Mouse (Mus musculus) MEL (cell line): ENCODE measurements around the gene Fabp7. TPM values are rescaled to one million over a fixed set of nuclear protein-coding genes. Genes with fewer than 3 reads are reported as not detected.

Source experiments
- DNase-seq: peaks from one replicate; pipeline ENCODE4 v3.0.0; 2011; ENCODE audit warnings: low read depth, low spot score
- H3K27ac ChIP-seq: 2 replicates; pipeline ENCODE4 v1.5.1; 2012; ENCODE audit warnings: low read depth, mild to moderate bottlenecking, control low read depth, low read length, moderate library complexity; ENCODE audit not compliant: control insufficient read depth
- H3K27me3 ChIP-seq, 2 experiments: fragments of 150-350 bp in 1 of 2; sonication (generic) in 1 of 2; 2 replicates each; pipeline ENCODE4 v1.6.1; 2012; ENCODE audit warnings: low read length in 2 of 2, mild to moderate bottlenecking in 2 of 2, improper control_type of control experiment in 1 of 2, moderate library complexity in 1 of 2; ENCODE audit not compliant: insufficient read depth in 2 of 2, control insufficient read depth in 1 of 2
- H3K36me3 ChIP-seq, 2 experiments: 2 replicates each; pipeline ENCODE4 v1.6.1; 2012 to 2014; ENCODE audit warnings: low read length in 2 of 2, improper control_type of control experiment in 1 of 2, inconsistent platforms in 1 of 2, mild to moderate bottlenecking in 1 of 2; ENCODE audit not compliant: insufficient read depth in 2 of 2, control insufficient read depth in 1 of 2
- H3K4me1 ChIP-seq, 2 experiments: fragments of 150-350 bp in 1 of 2; sonication (generic) in 1 of 2; 2 replicates each; pipeline ENCODE4 v1.6.1; 2012; ENCODE audit warnings: low read length in 2 of 2, improper control_type of control experiment in 1 of 2, mild to moderate bottlenecking in 1 of 2; ENCODE audit not compliant: insufficient read depth in 2 of 2, control insufficient read depth in 1 of 2
- H3K4me3 ChIP-seq, 2 experiments: fragments of 150-350 bp in 1 of 2; sonication (generic) in 1 of 2; 2 replicates each; pipeline ENCODE4 v1.5.1; 2012; ENCODE audit warnings: low read depth in 2 of 2, low read length in 2 of 2, mild to moderate bottlenecking in 2 of 2, moderate library complexity in 2 of 2, control low read depth in 1 of 2, improper control_type of control experiment in 1 of 2; ENCODE audit not compliant: control insufficient read depth in 1 of 2, insufficient read depth in 1 of 2
- H3K79me2 ChIP-seq: 2 replicates; pipeline ENCODE4 v1.6.1; 2012; ENCODE audit warnings: mild to moderate bottlenecking, low read length, moderate library complexity; ENCODE audit not compliant: control insufficient read depth, poor library complexity, insufficient read depth
- H3K9ac ChIP-seq: 2 replicates; pipeline ENCODE4 v1.6.1; 2012; ENCODE audit warnings: low read depth, mild to moderate bottlenecking, control low read depth, low read length, moderate library complexity; ENCODE audit not compliant: control insufficient read depth, poor library complexity, severe bottlenecking
- H3K9me3 ChIP-seq: fragments of 150-350 bp; sonication (generic); replicated peaks from 2 replicates; pipeline ENCODE4 v1.6.1; 2012; ENCODE audit warnings: mild to moderate bottlenecking, low read length, improper control_type of control experiment, moderate library complexity; ENCODE audit not compliant: insufficient read depth
- CHD2 ChIP-seq: IDR thresholded peaks from 2 replicates; pipeline ENCODE4 v1.6.1; 2011; ENCODE audit warnings: low read length, improper control_type of control experiment
- E2F4 ChIP-seq: IDR thresholded peaks from 2 replicates; pipeline ENCODE4 v1.6.1; 2011; ENCODE audit warnings: low read depth, low read length, improper control_type of control experiment, borderline replicate concordance
- EP300 ChIP-seq, 2 experiments: IDR thresholded peaks; 2 replicates each; pipeline ENCODE4 v1.6.1; 2011; ENCODE audit warnings: improper control_type of control experiment in 2 of 2, low read length in 2 of 2, low read depth in 1 of 2, mild to moderate bottlenecking in 1 of 2
- GABPA ChIP-seq: IDR thresholded peaks from 2 replicates; pipeline ENCODE4 v1.6.1; 2012; ENCODE audit warnings: low read depth, mild to moderate bottlenecking, inconsistent platforms, low read length, improper control_type of control experiment, moderate library complexity
- GATA1 ChIP-seq: IDR thresholded peaks from 2 replicates; pipeline ENCODE4 v1.6.1; 2011; ENCODE audit warnings: low read depth, low read length, improper control_type of control experiment
- JUND ChIP-seq: IDR thresholded peaks from 2 replicates; pipeline ENCODE4 v1.6.1; 2011; ENCODE audit warnings: low read depth, mild to moderate bottlenecking, improper control_type of control experiment, low read length
- KAT2A ChIP-seq: conservative IDR thresholded peaks from 2 replicates; pipeline ENCODE4 v1.6.1; 2012; ENCODE audit warnings: low read depth, low read length, improper control_type of control experiment, inconsistent platforms
- MAZ ChIP-seq: IDR thresholded peaks from 2 replicates; pipeline ENCODE4 v1.6.1; 2012; ENCODE audit warnings: low read depth, mild to moderate bottlenecking, inconsistent platforms, low read length, improper control_type of control experiment
- MEF2A ChIP-seq: IDR thresholded peaks from 2 replicates; pipeline ENCODE4 v1.6.1; 2014; ENCODE audit warnings: low read depth, mild to moderate bottlenecking, inconsistent platforms, low read length, improper control_type of control experiment; ENCODE audit not compliant: poor library complexity, insufficient replicate concordance, severe bottlenecking; ENCODE audit errors: extremely low read depth
- MXI1 ChIP-seq: IDR thresholded peaks from 2 replicates; pipeline ENCODE4 v1.6.1; 2011; ENCODE audit warnings: mild to moderate bottlenecking, low read depth, low read length, improper control_type of control experiment
- MYB ChIP-seq: IDR thresholded peaks from 2 replicates; pipeline ENCODE4 v1.6.1; 2011; ENCODE audit warnings: mild to moderate bottlenecking, low read depth, low read length, improper control_type of control experiment
- NELFE ChIP-seq: IDR thresholded peaks from 2 replicates; pipeline ENCODE4 v1.6.1; 2011; ENCODE audit warnings: low read depth, low read length, improper control_type of control experiment
- NRF1 ChIP-seq: IDR thresholded peaks from 2 replicates; pipeline ENCODE4 v1.6.1; 2014; ENCODE audit warnings: low read depth, mild to moderate bottlenecking, inconsistent platforms, low read length, improper control_type of control experiment, moderate library complexity; ENCODE audit not compliant: poor library complexity, insufficient read depth, severe bottlenecking
- POLR2A ChIP-seq, 2 experiments: IDR thresholded peaks; 2 replicates each; pipeline ENCODE4 v1.6.1; 2011 to 2012; ENCODE audit warnings: low read length in 2 of 2, mild to moderate bottlenecking in 2 of 2, control low read depth in 1 of 2, improper control_type of control experiment in 1 of 2, low read depth in 1 of 2, moderate library complexity in 1 of 2; ENCODE audit not compliant: control insufficient read depth in 1 of 2, insufficient read depth in 1 of 2, poor library complexity in 1 of 2
- POLR2AphosphoS2 ChIP-seq: IDR thresholded peaks from 2 replicates; pipeline ENCODE4 v1.6.1; 2011; ENCODE audit warnings: low read length, improper control_type of control experiment
- TAL1 ChIP-seq: IDR thresholded peaks from 2 replicates; pipeline ENCODE4 v1.6.1; 2012; ENCODE audit warnings: mild to moderate bottlenecking, inconsistent platforms, low read length, moderate library complexity, mixed read lengths
- USF1 ChIP-seq: IDR thresholded peaks from 2 replicates; pipeline ENCODE4 v1.6.1; 2014; ENCODE audit warnings: low read depth, mild to moderate bottlenecking, inconsistent platforms, low read length, improper control_type of control experiment, moderate library complexity
- ZC3H11A ChIP-seq: IDR thresholded peaks from 2 replicates; pipeline ENCODE4 v1.6.1; 2012; ENCODE audit warnings: low read depth, mild to moderate bottlenecking, inconsistent platforms, low read length, improper control_type of control experiment
- ZKSCAN1 ChIP-seq: IDR thresholded peaks from 2 replicates; pipeline ENCODE4 v1.6.1; 2012; ENCODE audit warnings: low read depth, mild to moderate bottlenecking, inconsistent platforms, low read length, improper control_type of control experiment, moderate library complexity
- ZMIZ1 ChIP-seq: IDR thresholded peaks from 2 replicates; pipeline ENCODE4 v1.6.1; 2012; ENCODE audit warnings: low read depth, mild to moderate bottlenecking, inconsistent platforms, low read length, improper control_type of control experiment, moderate library complexity
- polyA plus RNA-seq, 2 experiments: library from polyadenylated mRNA; stranded (reverse) in 1 of 2; unstranded in 1 of 2; fragments of >175 nt in 1 of 2; fragments of >200 nt in 1 of 2; gene quantifications; 2 replicates each; pipeline versions ENCODE4 v1.2.1 to v1.2.4; 2012; ENCODE audit warnings: low replicate concordance in 2 of 2, low read depth in 1 of 2; ENCODE audit not compliant: insufficient read length in 2 of 2, insufficient read depth in 1 of 2, missing spikeins in 1 of 2
- total RNA-seq: library from RNA; depleted of rRNA; stranded (reverse); fragments of 300-350 nt; gene quantifications from 2 replicates; pipeline ENCODE4 v1.2.3, GENCODE M21; 2012

The Fabp7 gene
- total and polyA plus RNA-seq, 3 experiments = 4.1 to 26.4 TPM; not detected in 1

GRCm38 (mm10) chr10:57745452-57745851 is 39.2 kb upstream of the Fabp7 start:
- Histone ChIP-seq H3K4me3 (no peak overlapping the region), H3K9ac (no peak overlapping the region), H3K36me3 (no peaks in the 10 kb centered on the region), H3K4me1 (no peaks in the 10 kb centered on the region; a peak in 1 of 4 replicates), H3K79me2 (no peaks in the 10 kb centered on the region), H3K27ac (no peak overlapping the region), H3K27me3 (peaks cover 0 to 1% of the 10 kb centered on the region in 2 experiments; a peak in 1 of 4 replicates), H3K9me3 (no peaks in the 10 kb centered on the region)
- TF ChIP-seq ZKSCAN1 = no peak
- TF ChIP-seq TAL1 = no peak
- TF ChIP-seq NRF1 = no peak
- no peak for TF ChIP-seq CHD2
- no peak for TF ChIP-seq POLR2AphosphoS2
- no peak for TF ChIP-seq KAT2A
- no peak for TF ChIP-seq EP300 (IDR thresholded peaks at IDR 0.05; ENCODE audit: low read depth in 1 of 2, low read length in 2 of 2)
- no peak for TF ChIP-seq GATA1
- no peak for TF ChIP-seq E2F4
- TF ChIP-seq MAZ = no peak
- TF ChIP-seq MXI1 = no peak
- TF ChIP-seq ZMIZ1 = no peak
- no peak for TF ChIP-seq POLR2A (IDR thresholded peaks at IDR 0.05; ENCODE audit: control insufficient read depth in 1 of 2, insufficient read depth in 1 of 2, low read depth in 1 of 2, low read length in 2 of 2, poor library complexity in 1 of 2)
- TF ChIP-seq ZC3H11A = no peak
- no peak for TF ChIP-seq MYB
- no peak for TF ChIP-seq JUND
- TF ChIP-seq USF1 = no peak
- no peak for DNase-seq

- no peak overlapping the region for H3K4me3 ChIP-seq
- H3K27me3 ChIP-seq = no peaks in the 10 kb centered on the region
- no peak for DNase-seq
- no peaks in the 10 kb centered on the region for H3K36me3 ChIP-seq
- TF ChIP-seq MEF2A = no peak
- TF ChIP-seq GATA1 = no peak
- TF ChIP-seq NELFE = no peak
- TF ChIP-seq GABPA = no peak
- no peak for TF ChIP-seq MYB
- no peaks in the 10 kb centered on the region; a peak in 1 of 4 replicates for H3K4me1 ChIP-seq
- H3K9me3 ChIP-seq = no peaks in the 10 kb centered on the region
- H3K27ac ChIP-seq = no peak overlapping the region
- H3K79me2 ChIP-seq = no peaks in the 10 kb centered on the region
- H3K9ac ChIP-seq = no peak overlapping the region
These were observed 37.6 kb upstream of the Fabp7 start for GRCm38 (mm10) chr10:57747127-57747526.
